Mouse (Mus musculus): ENCODE results near the gene Slc9a1.

- TF ChIP-seq CTCF (IDR thresholded peaks at IDR 0.05; ENCODE audit: low read depth), result no peak
- TF ChIP-seq EP300 (IDR thresholded peaks at IDR 0.05; ENCODE audit: low read depth), result no peak
These were observed 72.7 kb downstream of the Slc9a1 start for GRCm38 (mm10) chr4:133442194-133442593.
